Mouse (Mus musculus): ENCODE measurements around the gene Coro1b.

Coro1b gene

DNA sequence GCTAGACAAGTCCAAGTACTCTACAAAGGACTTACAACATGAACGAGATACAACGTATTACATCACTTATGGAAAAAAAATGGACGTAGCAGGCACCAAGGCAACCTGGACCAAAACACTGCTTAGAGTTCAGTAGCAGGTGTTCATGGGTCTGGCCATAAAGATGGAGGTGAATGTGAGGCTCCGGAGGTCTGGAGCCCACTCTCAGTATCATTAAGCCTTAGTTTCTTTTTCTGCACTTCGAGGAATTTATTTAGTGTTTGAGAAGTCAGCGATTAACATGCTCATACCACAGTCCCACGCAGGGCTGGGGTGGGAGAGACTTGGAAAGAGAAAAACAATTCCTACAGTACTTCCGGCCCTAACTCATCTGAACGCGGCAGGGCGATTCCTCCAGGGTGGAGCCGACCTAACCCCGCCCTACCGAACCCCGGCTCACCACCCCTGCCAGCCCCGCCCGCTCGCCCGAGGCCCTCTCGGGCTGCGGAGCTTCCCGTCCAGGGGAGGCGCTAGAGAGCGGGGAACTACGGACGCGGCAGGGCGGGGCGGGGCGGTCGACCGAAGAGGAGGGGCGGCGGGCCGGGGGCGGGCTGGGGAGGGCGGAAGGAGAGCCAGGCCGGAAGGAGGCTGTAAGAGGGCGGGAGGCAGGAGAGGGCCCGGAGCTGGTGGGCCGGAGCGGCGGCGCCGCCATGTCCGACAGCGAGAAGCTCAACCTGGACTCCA lies 43.3 kb downstream of the Coro1b start, which contains the start of gene Ppp1ca:
TSS of gene Ppp1ca (plus strand) at position 538 of the 723 bp plus-strand sequence.
- peak; percentile 72 for ATAC-seq (ENCODE audit: low TSS enrichment)

DNA sequence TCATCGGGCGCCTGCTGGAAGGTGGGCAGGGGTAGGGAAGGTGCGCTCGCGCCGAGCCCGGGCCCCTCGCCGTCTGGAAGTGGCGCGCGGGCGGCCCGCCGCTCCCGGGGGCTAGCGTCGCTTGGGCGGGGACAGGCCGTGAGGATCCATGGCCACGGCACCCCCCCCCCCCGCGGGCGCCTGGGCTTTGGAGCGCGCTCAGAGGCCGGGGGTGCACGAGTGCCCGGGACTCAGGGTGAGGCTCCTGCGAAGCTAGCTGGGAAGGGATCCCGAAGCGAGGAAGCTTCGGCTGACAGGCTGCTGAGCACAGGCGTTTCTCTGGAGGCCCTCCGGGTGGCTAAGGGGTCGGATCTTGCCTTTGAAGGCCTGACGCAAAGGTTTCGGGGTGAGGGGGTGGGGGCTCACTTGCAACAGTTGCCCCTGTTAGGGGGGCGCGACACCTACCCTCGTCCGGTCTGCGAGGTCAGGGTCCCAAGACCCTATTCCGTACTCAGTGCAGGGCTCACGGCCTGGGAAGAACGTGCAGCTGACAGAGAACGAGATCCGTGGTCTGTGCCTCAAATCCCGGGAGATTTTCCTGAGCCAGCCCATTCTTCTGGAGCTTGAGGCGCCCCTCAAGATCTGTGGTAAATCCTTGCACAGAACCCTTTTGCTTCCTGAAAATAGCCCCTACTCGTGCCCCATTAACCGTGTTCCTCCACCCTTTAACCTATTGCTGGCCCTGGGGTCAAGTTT lies 44.0 kb downstream of the Coro1b start:
- ATAC-seq (ENCODE audit: low TSS enrichment): peak; percentile 15

DNA sequence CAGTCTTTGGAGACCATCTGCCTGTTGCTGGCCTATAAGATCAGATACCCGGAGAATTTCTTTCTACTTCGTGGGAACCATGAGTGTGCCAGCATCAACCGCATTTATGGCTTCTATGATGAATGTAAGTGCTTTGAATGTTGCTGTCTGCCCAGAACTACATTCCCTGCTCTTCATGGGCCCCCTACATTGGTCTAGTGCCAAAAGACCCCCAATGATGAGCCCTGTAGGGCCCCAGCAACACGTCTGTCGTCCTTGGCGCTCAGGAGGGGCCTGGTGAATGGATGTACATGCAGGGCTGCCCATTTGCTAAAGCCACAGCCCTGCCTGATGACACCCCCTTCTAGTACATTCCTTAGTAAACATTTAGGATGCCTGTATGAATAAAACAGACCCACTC lies 44.7 kb downstream of the Coro1b start:
- ATAC-seq (ENCODE audit: low TSS enrichment): no peak

DNA sequence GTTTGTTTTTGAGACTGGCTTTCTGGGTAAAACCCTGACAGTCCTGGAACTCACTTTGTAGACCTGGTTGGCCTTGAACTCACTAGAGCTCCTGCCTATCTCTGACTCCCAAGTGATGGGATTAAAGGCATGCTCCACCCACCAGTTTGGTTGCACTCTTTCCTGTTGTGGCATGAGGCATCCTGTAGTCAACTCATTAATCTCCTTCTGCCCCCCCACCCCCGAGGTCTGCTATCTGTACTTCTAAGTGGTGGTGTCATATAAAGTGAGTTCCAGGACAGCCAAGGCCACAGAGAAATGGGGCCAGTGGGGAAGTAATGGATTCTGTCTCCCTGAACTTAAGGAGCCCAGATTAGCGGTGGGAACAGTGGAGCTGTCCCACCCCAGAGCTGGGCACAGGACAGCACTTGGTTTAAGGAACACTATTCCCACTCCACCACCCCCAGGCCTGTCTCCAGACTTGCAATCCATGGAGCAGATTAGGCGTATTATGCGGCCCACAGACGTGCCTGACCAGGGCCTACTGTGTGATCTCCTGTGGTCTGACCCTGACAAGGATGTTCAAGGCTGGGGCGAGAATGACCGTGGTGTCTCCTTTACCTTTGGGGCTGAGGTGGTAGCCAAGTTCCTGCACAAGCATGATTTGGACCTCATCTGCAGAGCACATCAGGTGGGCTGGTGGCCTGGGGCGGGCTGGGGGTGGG lies 45.8 kb downstream of the Coro1b start:
- no peak for ATAC-seq (ENCODE audit: low TSS enrichment)

DNA sequence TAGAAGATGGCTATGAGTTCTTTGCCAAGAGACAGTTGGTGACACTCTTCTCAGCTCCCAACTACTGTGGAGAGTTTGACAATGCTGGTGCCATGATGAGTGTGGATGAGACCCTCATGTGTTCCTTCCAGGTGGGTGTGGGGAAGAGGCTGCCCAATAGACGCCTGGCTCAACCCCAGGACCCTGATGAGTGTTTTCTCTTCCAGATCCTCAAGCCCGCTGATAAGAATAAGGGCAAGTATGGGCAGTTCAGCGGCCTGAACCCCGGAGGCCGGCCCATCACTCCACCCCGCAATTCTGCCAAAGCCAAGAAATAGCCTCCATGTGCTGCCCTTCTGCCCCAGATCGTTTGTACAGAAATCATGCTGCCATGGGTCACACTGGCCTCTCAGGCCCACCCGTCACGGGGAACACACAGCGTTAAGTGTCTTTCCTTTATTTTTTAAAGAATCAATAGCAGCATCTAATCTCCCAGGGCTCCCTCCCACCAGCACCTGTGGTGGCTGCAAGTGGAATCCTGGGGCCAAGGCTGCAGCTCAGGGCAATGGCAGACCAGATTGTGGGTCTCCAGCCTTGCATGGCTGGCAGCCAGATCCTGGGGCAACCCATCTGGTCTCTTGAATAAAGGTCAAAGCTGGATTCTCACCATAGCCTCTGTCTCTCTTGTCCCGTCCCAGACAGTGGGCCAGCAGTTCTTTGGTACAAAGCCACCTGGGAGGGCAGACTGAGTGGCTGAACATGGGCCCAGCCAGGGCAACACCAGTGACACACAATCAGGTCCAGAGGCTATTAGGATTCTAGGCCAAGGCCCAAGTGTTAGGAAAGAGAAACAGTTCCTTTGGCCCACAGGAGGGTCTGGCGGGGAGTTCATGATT lies 46.6 kb downstream of the Coro1b start:
- no peak for ATAC-seq (ENCODE audit: low TSS enrichment)

DNA sequence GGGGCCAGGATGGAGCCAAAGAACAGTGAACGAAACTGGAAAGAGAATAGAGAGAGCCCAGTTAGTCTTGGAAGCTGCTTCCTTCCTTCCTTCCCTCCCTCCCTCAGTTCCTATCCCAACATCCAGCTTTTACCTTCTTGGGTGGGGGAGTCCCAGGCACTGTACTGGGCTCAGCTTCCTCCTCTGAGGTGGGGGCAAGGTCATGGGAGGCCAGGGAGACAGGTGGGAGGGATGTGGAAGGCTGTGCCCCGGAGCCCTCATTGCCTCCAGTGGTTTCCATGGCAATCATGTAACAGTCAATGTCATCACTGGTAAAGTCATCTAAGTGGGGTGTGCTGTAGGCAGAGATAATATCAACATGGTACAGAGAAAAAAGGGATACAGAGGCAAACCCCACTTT lies 47.6 kb downstream of the Coro1b start:
- no peak for ATAC-seq (ENCODE audit: low TSS enrichment)

DNA sequence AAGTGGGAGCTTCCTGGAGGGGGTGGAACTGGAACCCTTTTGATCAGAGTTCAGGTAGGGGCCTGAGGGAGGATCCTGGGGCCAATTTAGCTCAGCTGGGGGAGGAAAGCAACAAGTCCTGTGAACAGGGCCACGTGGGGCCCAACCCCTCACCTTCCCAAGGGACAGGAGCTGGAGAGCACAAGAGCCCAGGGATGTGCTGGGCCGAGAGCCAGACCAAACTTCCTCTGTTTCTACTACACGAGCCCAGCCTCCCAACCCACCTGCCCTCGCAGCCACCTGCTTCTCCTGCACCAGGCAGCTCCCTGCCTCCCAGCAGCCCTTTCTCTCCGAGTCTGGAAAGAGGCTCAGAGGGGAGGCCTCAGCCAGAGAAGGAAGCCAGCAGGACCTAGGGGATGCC lies 48.1 kb downstream of the Coro1b start:
- ATAC-seq (ENCODE audit: low TSS enrichment): no peak

DNA sequence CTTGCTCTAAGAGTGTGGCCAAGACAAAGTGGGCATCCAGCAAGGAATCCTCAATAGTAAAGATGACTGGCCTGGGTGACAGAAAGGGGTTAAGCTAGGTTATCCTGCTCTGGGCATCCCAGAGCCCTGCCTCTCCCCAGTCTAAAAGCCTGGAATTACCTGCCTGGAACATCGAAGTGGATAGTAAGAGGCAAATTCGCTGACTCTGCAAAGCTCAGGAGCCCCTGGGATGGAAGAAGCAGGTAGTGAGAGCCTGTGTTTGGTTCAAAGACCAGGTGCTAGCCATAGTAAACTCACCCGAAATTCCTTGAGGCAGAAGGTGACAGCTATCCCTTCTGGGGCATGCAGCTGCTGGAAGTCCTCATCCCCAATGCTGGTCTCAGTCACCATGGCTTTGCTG lies 48.8 kb downstream of the Coro1b start:
- ATAC-seq (ENCODE audit: low TSS enrichment): no peak

DNA sequence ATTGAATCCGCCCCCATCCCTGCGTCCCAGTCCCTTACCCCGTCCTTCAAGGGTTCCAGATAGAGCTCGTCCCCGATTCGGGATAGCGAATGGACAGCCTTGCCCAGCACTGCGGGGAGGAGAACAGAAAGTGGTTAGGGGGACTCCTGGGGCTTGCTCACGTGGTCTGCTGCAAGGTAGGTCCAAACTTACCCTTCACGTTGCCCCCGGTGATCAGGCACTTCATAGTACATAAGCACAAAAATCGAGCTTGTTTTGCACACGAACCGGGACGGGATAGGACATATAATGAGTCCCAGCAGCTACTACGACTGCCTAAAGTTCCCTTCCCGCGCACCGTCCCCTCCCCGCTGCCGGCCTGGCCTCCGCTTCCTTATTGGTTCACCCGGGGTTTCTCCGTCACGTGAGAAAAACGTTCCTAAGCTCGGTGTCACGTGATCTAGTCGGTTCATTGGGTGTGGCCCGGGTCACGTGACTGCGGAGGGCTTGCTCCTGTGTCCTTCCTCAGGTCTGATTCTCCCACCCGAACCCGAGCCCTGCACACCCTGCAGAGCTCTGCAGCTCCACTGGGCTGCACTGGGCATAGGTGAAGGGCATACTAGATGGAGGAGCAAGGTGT lies 53.0 kb downstream of the Coro1b start, which contains the start of gene Rad9a:
TSS of gene Rad9a (minus strand) at position 372 of the 619 bp plus-strand sequence.
- peak; percentile 42 for ATAC-seq (ENCODE audit: low TSS enrichment)

DNA sequence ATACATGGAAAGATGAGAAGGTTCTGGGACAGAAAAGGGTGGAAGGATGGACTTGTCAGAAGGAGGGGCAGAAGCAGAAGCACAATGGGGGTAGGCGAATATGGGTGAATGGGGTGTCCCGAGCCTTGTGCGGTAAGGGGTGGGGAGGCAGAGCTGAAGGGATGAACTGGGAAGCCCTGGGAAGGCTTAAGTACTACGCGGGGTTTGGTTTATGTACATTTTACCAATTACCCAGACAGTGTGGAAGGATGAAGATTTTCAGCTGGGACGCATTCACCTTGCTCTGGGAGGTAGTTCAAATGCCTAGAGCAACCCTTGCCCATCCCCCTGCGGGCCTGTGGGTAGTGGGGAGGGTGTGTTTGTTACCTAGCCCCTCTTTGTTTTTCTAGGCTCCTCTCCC lies 53.7 kb downstream of the Coro1b start:
- 0 out of 2 replicates have a peak, but pooled peaks have one; percentile 22 for ATAC-seq (ENCODE audit: low TSS enrichment)

DNA sequence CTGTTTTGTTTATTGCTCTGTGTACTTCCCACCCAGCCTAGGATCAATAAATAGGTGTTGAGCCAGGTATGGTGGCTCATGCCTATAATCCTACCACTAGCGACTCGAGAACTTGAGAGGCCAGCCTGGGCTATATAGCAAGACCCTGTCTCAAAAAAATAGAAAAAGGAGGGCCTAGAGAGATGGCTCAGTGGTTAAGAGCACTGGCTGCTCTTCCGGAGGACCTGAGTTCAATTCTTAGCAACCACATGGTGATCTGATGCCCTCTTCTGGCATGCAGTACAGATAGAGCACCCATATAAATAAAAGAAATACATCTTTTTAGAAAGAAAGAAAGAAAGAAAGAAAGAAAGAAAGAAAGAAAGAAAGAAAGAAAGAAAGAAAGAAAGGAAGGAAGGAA lies 54.7 kb downstream of the Coro1b start:
- ATAC-seq (ENCODE audit: low TSS enrichment): no peak

All from frontal cortex, adult (tissue).